In genomic region chr11:106606042-106606441, GRCm38 (mm10) we compare ENCODE assay signal across 24 mouse cellular contexts. TPM values are rescaled to one million over a fixed set of nuclear protein-coding genes. Genes with fewer than 3 reads are reported as not detected.
DNase-seq lines count a peak whose midpoint lies in the region; ATAC-seq and TF ChIP-seq lines count a peak whose summit lies in the region.
"Had no signal": no experiment of that assay in that cellular context is flagged by ENCODE, and none has a peak within 500 bp of the region (broad histone marks: within the 10 kb centered on the region; RNA-seq: fewer than 3 reads in every experiment).

No protein-coding gene starts in this region.

- no peak overlapping the region for H3K9ac ChIP-seq in forebrain, embryonic 12.5 days
- peak overlapping the region; percentile 22; the same call in 1 of the 2 replicates for H3K9ac ChIP-seq in kidney, embryonic 16.5 days (replicated peaks; ENCODE audit: low read length)
- H3K9ac ChIP-seq: heart, embryonic 12.5 days had no signal

- no peak overlapping the region for H3K4me3 ChIP-seq in forebrain, embryonic 10.5 days
- no peak overlapping the region for H3K4me3 ChIP-seq in forebrain, embryonic 12.5 days (replicated peaks)
- H3K4me3 ChIP-seq in kidney, embryonic 16.5 days (ENCODE audit: low read length) = no peak overlapping the region
- H3K4me3 ChIP-seq in kidney, adult 2 months (ENCODE audit: insufficient read depth, low read depth, low read length) = no peak overlapping the region
- 0 out of 2 replicates have a peak overlapping the region, but pooled peaks have one; percentile 29 for H3K4me3 ChIP-seq in E14TG2a.4 (replicated peaks; ENCODE audit: low read length)
- no peak overlapping the region for H3K4me3 ChIP-seq in embryonic facial prominence, embryonic 10.5 days
- H3K4me3 ChIP-seq: erythroblast, embryonic 14.5 days; heart, embryonic 12.5 days had no signal

- H3K27me3 ChIP-seq in forebrain, embryonic 10.5 days (ENCODE audit: poor library complexity, severe bottlenecking) = peaks cover 5% of the 10 kb centered on the region
- peaks cover 2% of the 10 kb centered on the region; the same call in 1 of the 2 replicates for H3K27me3 ChIP-seq in forebrain, embryonic 12.5 days
- no peaks in the 10 kb centered on the region for H3K27me3 ChIP-seq in kidney, embryonic 16.5 days (ENCODE audit: insufficient read depth, low read length)
- no peaks in the 10 kb centered on the region for H3K27me3 ChIP-seq in kidney, adult 2 months (replicated peaks; ENCODE audit: control insufficient read depth, insufficient read depth, low read length)
- H3K27me3 ChIP-seq in E14TG2a.4 (ENCODE audit: insufficient read depth, low read length) = peaks cover 4% of the 10 kb centered on the region; the same call in 1 of the 2 replicates
- peaks cover 5% of the 10 kb centered on the region for H3K27me3 ChIP-seq in embryonic facial prominence, embryonic 10.5 days (replicated peaks; ENCODE audit: low read depth, poor library complexity, severe bottlenecking)
- H3K27me3 ChIP-seq: heart, embryonic 12.5 days had no signal

- WGBS in forebrain, embryonic 10.5 days = 36% methylated on average over 5 of the region's 5 CpGs
- 40% methylated on average over 5 of the region's 5 CpGs for WGBS in forebrain, embryonic 12.5 days
- 46% methylated on average over 5 of the region's 5 CpGs for WGBS in kidney, embryonic 16.5 days
- 48% methylated on average over 5 of the region's 5 CpGs for WGBS in kidney, adult 2 months
- 31% methylated on average over 5 of the region's 5 CpGs for WGBS in embryonic facial prominence, embryonic 10.5 days

- peaks cover 6% of the 10 kb centered on the region for H3K36me3 ChIP-seq in forebrain, embryonic 10.5 days (replicated peaks)
- no peaks in the 10 kb centered on the region for H3K36me3 ChIP-seq in forebrain, embryonic 12.5 days (replicated peaks)
- no peaks in the 10 kb centered on the region for H3K36me3 ChIP-seq in kidney, embryonic 16.5 days (ENCODE audit: insufficient read depth, low read length)
- H3K36me3 ChIP-seq in kidney, adult 2 months (ENCODE audit: control insufficient read depth, insufficient read depth, low read length) = no peaks in the 10 kb centered on the region
- 0 out of 2 replicates have a peak, but pooled peaks cover 8% of the 10 kb centered on the region for H3K36me3 ChIP-seq in E14TG2a.4 (ENCODE audit: insufficient read depth, low read length)
- peaks cover 5% of the 10 kb centered on the region for H3K36me3 ChIP-seq in embryonic facial prominence, embryonic 10.5 days (replicated peaks)

- peak overlapping the region; percentile 32; the same call in 1 of the 2 replicates for H3K27ac ChIP-seq in forebrain, embryonic 10.5 days
- no peak overlapping the region for H3K27ac ChIP-seq in forebrain, embryonic 12.5 days
- no peak overlapping the region for H3K27ac ChIP-seq in kidney, embryonic 16.5 days (ENCODE audit: low read length)
- H3K27ac ChIP-seq in kidney, adult 2 months (ENCODE audit: insufficient read depth, low read depth, low read length) = no peak overlapping the region
- peak overlapping the region; percentile 26; the same call in 1 of the 2 replicates for H3K27ac ChIP-seq in embryonic facial prominence, embryonic 10.5 days (replicated peaks)
- H3K27ac ChIP-seq: kidney, postnatal 0 days had no signal

- DNase-seq in forebrain, embryonic 10.5 days (ENCODE audit: extremely low spot score, low spot score) = no peak
- DNase-seq in kidney, adult 2 months = no peak
- no peak for DNase-seq in embryonic facial prominence, embryonic 10.5 days (ENCODE audit: low spot score)
- DNase-seq in urinary bladder, adult 18-20 months (ENCODE audit: low spot score in 2 of 2) = no peak
- no peak for DNase-seq in cerebellum, postnatal 14 days
- DNase-seq: adrenal gland, adult 8-10 months; cerebellum, adult 11-12 months; gastrocnemius, postnatal 25 days; heart, adult 18-20 months; heart, postnatal 10 days; layer of hippocampus, adult 9-11 months; lung, postnatal 4 days; right cerebral cortex, adult 18-20 months; thymus, adult 18-20 months; thymus, postnatal 36 days had no signal

- ATAC-seq in forebrain, embryonic 12.5 days (ENCODE audit: low FRiP score) = no peak
- ATAC-seq in kidney, embryonic 16.5 days (ENCODE audit: low FRiP score, low TSS enrichment) = no peak
- ATAC-seq: activated CD4-positive, CD25-positive, alpha-beta regulatory T cell, adult 4 months; forebrain, embryonic 14.5 days; intestine, postnatal 0 days had no signal

- H3K4me2 ChIP-seq in forebrain, embryonic 12.5 days = no peak overlapping the region
- no peak overlapping the region for H3K4me2 ChIP-seq in kidney, embryonic 16.5 days (replicated peaks; ENCODE audit: low read depth, low read length)
- H3K4me2 ChIP-seq: heart, embryonic 12.5 days had no signal

- TF ChIP-seq POLR2A in kidney, adult 2 months (IDR thresholded peaks at IDR 0.05; ENCODE audit: low read depth, low read length) = no peak

- TF ChIP-seq CTCF in kidney, adult 2 months (conservative IDR thresholded peaks at IDR 0.05; ENCODE audit: insufficient read depth, insufficient read length, low read depth, low read length) = no peak
- no peak for TF ChIP-seq CTCF in E14TG2a.4 (conservative IDR thresholded peaks at IDR 0.05; ENCODE audit: low read length)

- peaks cover 39% of the 10 kb centered on the region for H3K4me1 ChIP-seq in forebrain, embryonic 10.5 days
- H3K4me1 ChIP-seq in forebrain, embryonic 12.5 days = peaks cover 14% of the 10 kb centered on the region
- 0 out of 2 replicates have a peak, but pooled peaks cover 7% of the 10 kb centered on the region for H3K4me1 ChIP-seq in kidney, embryonic 16.5 days (ENCODE audit: insufficient read depth, low read length)
- peaks cover 6% of the 10 kb centered on the region for H3K4me1 ChIP-seq in kidney, adult 2 months (ENCODE audit: control insufficient read depth, insufficient read depth, low read length)
- H3K4me1 ChIP-seq in E14TG2a.4 (replicated peaks; ENCODE audit: low read depth, low read length) = peaks cover 83% of the 10 kb centered on the region
- peaks cover 35% of the 10 kb centered on the region for H3K4me1 ChIP-seq in embryonic facial prominence, embryonic 10.5 days

- H3K9me3 ChIP-seq in forebrain, embryonic 10.5 days = peaks cover 6% of the 10 kb centered on the region; the same call in 1 of the 2 replicates
- no peaks in the 10 kb centered on the region for H3K9me3 ChIP-seq in forebrain, embryonic 12.5 days
- no peaks in the 10 kb centered on the region for H3K9me3 ChIP-seq in kidney, embryonic 16.5 days (ENCODE audit: low read length)
- H3K9me3 ChIP-seq in E14TG2a.4 (ENCODE audit: low read length) = no peaks in the 10 kb centered on the region
- no peaks in the 10 kb centered on the region; the same call in 1 of the 2 replicates for H3K9me3 ChIP-seq in embryonic facial prominence, embryonic 10.5 days
- H3K9me3 ChIP-seq: heart, embryonic 12.5 days had no signal

RNA-seq across cellular contexts. Expression of gene Tex2, which starts 7.2 kb away (rescaled TPM):
- 6.2 and 6.4 TPM in 2 replicates for polyA plus RNA-seq in forebrain, embryonic 10.5 days (2016; fragmentation: Nextera tagmentation; extraction: Ambion mirVana)
- polyA plus RNA-seq in forebrain, embryonic 12.5 days (2016; fragmentation: Nextera tagmentation; extraction: Ambion mirVana) = 10.5 and 10.7 TPM in 2 replicates
- polyA plus RNA-seq in kidney, embryonic 16.5 days (2015; fragmentation: Nextera tagmentation; extraction: Ambion mirVana) = 9.6 and 10.3 TPM in 2 replicates
- polyA plus RNA-seq in kidney, adult 2 months (2012; rRNA removed) = 33.0 and 37.2 TPM in 2 replicates
- polyA plus RNA-seq in embryonic facial prominence, embryonic 10.5 days (2016; fragmentation: Nextera tagmentation; extraction: Ambion mirVana) = 6.8 and 7.5 TPM in 2 replicates

Comparison
In these comparisons a context has a peak if more than half of its experiments do, and no peak if none do; other contexts are left out.
1. H3K27ac ChIP-seq: peak in forebrain, embryonic 10.5 days (single experiment) and embryonic facial prominence, embryonic 10.5 days (single experiment); none in forebrain, embryonic 12.5 days (single experiment), kidney, embryonic 16.5 days (single experiment) and kidney, adult 2 months (single experiment).